Mouse (Mus musculus) macrophage (primary cell): ENCODE measurements at regions not wholly inside any gene's neighbourhood (a gene's known extent, or its start where the extent isn't known, plus 50 kb on each side); places are given as distances from the start of the nearest gene placed in this dataset.

Source experiments
- H3K27ac ChIP-seq: fragments of 350-480 bp; formaldehyde crosslinking; 2 replicates; pipeline ENCODE4 v1.9.0; 2021
- H3K36me3 ChIP-seq: fragments of 350-480 bp; formaldehyde crosslinking; 2 replicates; pipeline ENCODE4 v1.9.0; 2021; ENCODE audit errors: inconsistent target
- H3K4me3 ChIP-seq: fragments of 350-480 bp; formaldehyde crosslinking; 2 replicates; pipeline ENCODE4 v1.9.0; 2021; ENCODE audit errors: inconsistent target
- H3K79me2 ChIP-seq: fragments of 350-480 bp; formaldehyde crosslinking; 2 replicates; pipeline ENCODE4 v1.9.0; 2021; ENCODE audit errors: inconsistent target
- WGBS: methylation state at CpG from one replicate; pipeline ENCODE4 v1.1.7; 2026; ENCODE audit warnings: inconsistent platforms; ENCODE audit not compliant: missing documents; 5-methylcytosine and 5-hydroxymethylcytosine counted together

- H3K27ac ChIP-seq, result no peak overlapping the region
- H3K36me3 ChIP-seq, result no peaks in the 10 kb centered on the region
- H3K4me3 ChIP-seq, result no peak overlapping the region
- WGBS, result 90% methylated on average over 2 of the region's 2 CpGs
- H3K79me2 ChIP-seq, result no peaks in the 10 kb centered on the region
Measured at GRCm38 (mm10) chr12:119062931-119063330, 96.7 kb upstream of the Abcb5 start.

- Histone ChIP-seq H3K79me2 (no peaks in the 10 kb centered on the region), H3K27ac (no peak overlapping the region), H3K4me3 (no peak overlapping the region), H3K36me3 (no peaks in the 10 kb centered on the region)
Measured at GRCm38 (mm10) chr12:119062490-119062889, 96.3 kb upstream of the Abcb5 start.

- 84% methylated on average over 3 of the region's 3 CpGs for WGBS
- Histone ChIP-seq H3K36me3 (no peaks in the 10 kb centered on the region), H3K27ac (no peak overlapping the region), H3K4me3 (no peak overlapping the region), H3K79me2 (no peaks in the 10 kb centered on the region)
Measured at GRCm38 (mm10) chr12:119054560-119054959, 88.3 kb upstream of the Abcb5 start.

- no peaks in the 10 kb centered on the region for H3K36me3 ChIP-seq
- 52% methylated on average over 2 of the region's 2 CpGs for WGBS
- no peaks in the 10 kb centered on the region for H3K79me2 ChIP-seq
Measured at GRCm38 (mm10) chr12:119051692-119052379, 85.6 kb upstream of the Abcb5 start.

GRCm38 (mm10) chr12:119038306-119038705 lies 72.1 kb upstream of the Abcb5 start:
- Histone ChIP-seq H3K4me3 (no peak overlapping the region), H3K27ac (no peak overlapping the region), H3K36me3 (no peaks in the 10 kb centered on the region), H3K79me2 (no peaks in the 10 kb centered on the region)
- WGBS, result 90% methylated on average over 3 of the region's 3 CpGs

More at GRCm38 (mm10) chr12:119051692-119052379, 85.6 kb upstream of the Abcb5 start:
- Histone ChIP-seq H3K4me3 (no peak overlapping the region), H3K27ac (no peak overlapping the region)

GRCm38 (mm10) chr12:119034828-119035227 lies 68.6 kb upstream of the Abcb5 start:
- Histone ChIP-seq H3K27ac (no peak overlapping the region), H3K36me3 (no peaks in the 10 kb centered on the region), H3K79me2 (no peaks in the 10 kb centered on the region), H3K4me3 (no peak overlapping the region)
- WGBS, result 94% methylated on average over 4 of the region's 4 CpGs

GRCm38 (mm10) chr12:119028711-119029110 lies 62.5 kb upstream of the Abcb5 start:
- H3K79me2 ChIP-seq, result no peaks in the 10 kb centered on the region
- 72% methylated on average over 2 of the region's 2 CpGs for WGBS
- H3K27ac ChIP-seq, result no peak overlapping the region
- H3K36me3 ChIP-seq, result no peaks in the 10 kb centered on the region
- no peak overlapping the region for H3K4me3 ChIP-seq

GRCm38 (mm10) chr12:119028161-119028560 lies 61.9 kb upstream of the Abcb5 start:
- no peaks in the 10 kb centered on the region for H3K36me3 ChIP-seq
- no peak overlapping the region for H3K27ac ChIP-seq
- 97% methylated on average over 2 of the region's 2 CpGs for WGBS
- no peaks in the 10 kb centered on the region for H3K79me2 ChIP-seq
- no peak overlapping the region for H3K4me3 ChIP-seq

GRCm38 (mm10) chr12:119027701-119028100 lies 61.5 kb upstream of the Abcb5 start:
- 96% methylated on average over 4 of the region's 4 CpGs for WGBS
- Histone ChIP-seq H3K36me3 (no peaks in the 10 kb centered on the region), H3K27ac (no peak overlapping the region), H3K4me3 (no peak overlapping the region), H3K79me2 (no peaks in the 10 kb centered on the region)

- WGBS, result 79% methylated on average over 1 of the region's 1 CpGs
- Histone ChIP-seq H3K79me2 (no peaks in the 10 kb centered on the region), H3K27ac (no peak overlapping the region), H3K4me3 (no peak overlapping the region), H3K36me3 (no peaks in the 10 kb centered on the region)
Measured at GRCm38 (mm10) chr12:119026311-119026710, 60.1 kb upstream of the Abcb5 start.

GRCm38 (mm10) chr12:119024063-119024462 lies 57.8 kb upstream of the Abcb5 start:
- whole genome bisulfite sequencing, result 64% methylated on average over 1 of the region's 1 CpGs
- H3K79me2 ChIP-seq, result no peaks in the 10 kb centered on the region
- no peak overlapping the region for H3K4me3 ChIP-seq
- no peak overlapping the region for H3K27ac ChIP-seq
- H3K36me3 ChIP-seq, result no peaks in the 10 kb centered on the region
